7 mouse cellular contexts compared by ENCODE assay signal in genomic region chr2:33130526-33131483, GRCm38 (mm10). TPM values are rescaled to one million over a fixed set of nuclear protein-coding genes. Genes with fewer than 3 reads are reported as not detected.
A peak's percentile ranks its signal among the peaks of the same experiment; 100 is the strongest.
DNase-seq lines count a peak whose midpoint lies in the region; ATAC-seq lines count a peak whose summit lies in the region.

No protein-coding gene starts in this region.

- ATAC-seq in embryonic facial prominence, embryonic 11.5 days (replicated peaks; ENCODE audit: insufficient number of reproducible peaks, low FRiP score, low TSS enrichment, low read depth) = peak; percentile 91
- peak; percentile 78 for ATAC-seq in granulocyte monocyte progenitor cell, adult 5-6 weeks (replicated peaks; ENCODE audit: poor library complexity, severe bottlenecking)
- peak; percentile 92 for ATAC-seq in midbrain, embryonic 13.5 days

- H3K4me3 ChIP-seq in embryonic facial prominence, embryonic 11.5 days (ENCODE audit: low read depth, low read length) = peak overlapping the region; percentile 69
- peak overlapping the region; percentile 64 for H3K4me3 ChIP-seq in limb, embryonic 10.5 days
- peak overlapping the region; percentile 71 for H3K4me3 ChIP-seq in midbrain, embryonic 13.5 days (replicated peaks)

- no peak overlapping the region for H3K27ac ChIP-seq in embryonic facial prominence, embryonic 11.5 days (replicated peaks; ENCODE audit: low read depth, low read length)
- peak overlapping the region; percentile 71 for H3K27ac ChIP-seq in limb, embryonic 10.5 days
- H3K27ac ChIP-seq in midbrain, embryonic 13.5 days = peak overlapping the region; percentile 19; the same call in 1 of the 2 replicates

- peak overlapping the region; percentile 68 for H3K9ac ChIP-seq in embryonic facial prominence, embryonic 11.5 days (replicated peaks; ENCODE audit: low read length)
- H3K9ac ChIP-seq in midbrain, embryonic 13.5 days (replicated peaks) = peak overlapping the region; percentile 81

- no peaks in the 10 kb centered on the region for H3K36me3 ChIP-seq in embryonic facial prominence, embryonic 11.5 days (replicated peaks; ENCODE audit: control insufficient read depth, insufficient read depth, low read depth, low read length)
- no peaks in the 10 kb centered on the region for H3K36me3 ChIP-seq in limb, embryonic 10.5 days
- H3K36me3 ChIP-seq in midbrain, embryonic 13.5 days = 0 out of 2 replicates have a peak, but pooled peaks cover 1% of the 10 kb centered on the region

- H3K27me3 ChIP-seq in embryonic facial prominence, embryonic 11.5 days (ENCODE audit: control insufficient read depth, insufficient read depth, low read length) = peaks cover 11% of the 10 kb centered on the region
- peaks cover 47% of the 10 kb centered on the region for H3K27me3 ChIP-seq in limb, embryonic 10.5 days (ENCODE audit: low read depth, poor library complexity, severe bottlenecking)
- H3K27me3 ChIP-seq in midbrain, embryonic 13.5 days = peaks cover 35% of the 10 kb centered on the region

- H3K9me3 ChIP-seq in embryonic facial prominence, embryonic 11.5 days (replicated peaks; ENCODE audit: control insufficient read depth, low read length) = no peaks in the 10 kb centered on the region
- no peaks in the 10 kb centered on the region for H3K9me3 ChIP-seq in limb, embryonic 10.5 days (replicated peaks)
- H3K9me3 ChIP-seq in midbrain, embryonic 13.5 days = no peaks in the 10 kb centered on the region

- H3K4me2 ChIP-seq in embryonic facial prominence, embryonic 11.5 days (ENCODE audit: low read depth, low read length) = peak overlapping the region; percentile 98
- H3K4me2 ChIP-seq in midbrain, embryonic 13.5 days (replicated peaks) = peak overlapping the region; percentile 99

- H3K4me1 ChIP-seq in embryonic facial prominence, embryonic 11.5 days (ENCODE audit: control insufficient read depth, insufficient read depth, low read length) = no peaks in the 10 kb centered on the region
- H3K4me1 ChIP-seq in limb, embryonic 10.5 days = peaks cover 34% of the 10 kb centered on the region
- peaks cover 24% of the 10 kb centered on the region for H3K4me1 ChIP-seq in midbrain, embryonic 13.5 days (replicated peaks)

- peak; percentile 99 for DNase-seq in adrenal gland, postnatal 14 days
- peak; percentile 97 for DNase-seq in embryonic facial prominence, embryonic 11.5 days (ENCODE audit: low spot score)
- peak; percentile 99 for DNase-seq in kidney, adult 11 months
- DNase-seq in limb, embryonic 10.5 days (ENCODE audit: low spot score) = peak; percentile 98
- DNase-seq in spleen, adult 12 weeks (ENCODE audit: low spot score) = peak; percentile 83

- 0% methylated on average over 38 of the region's 55 CpGs for WGBS in embryonic facial prominence, embryonic 11.5 days
- WGBS in limb, embryonic 10.5 days = under 1% methylated on average over 55 of the region's 55 CpGs
- under 1% methylated on average over 54 of the region's 55 CpGs for WGBS in midbrain, embryonic 13.5 days

RNA-seq across cellular contexts. Expression of gene Garnl3, which starts 0.6 kb away (rescaled TPM):
- total RNA-seq in adrenal gland, postnatal 14 days (2021) = 15.1 and 20.9 TPM in 2 replicates
- polyA plus RNA-seq in embryonic facial prominence, embryonic 11.5 days (2014; fragmentation: Nextera tagmentation; extraction: Ambion mirVana) = 9.0 and 10.8 TPM in 2 replicates
- total RNA-seq in granulocyte monocyte progenitor cell, adult 5-6 weeks (2014; fragmentation: Nextera tagmentation) = not detected in 2 replicates
- total RNA-seq in granulocyte monocyte progenitor cell, adult 5-6 weeks (2017) = 0.13 TPM in 1 of 2 replicates, not detected in the other
- polyA plus RNA-seq in limb, embryonic 10.5 days (2016; fragmentation: Nextera tagmentation; extraction: Ambion mirVana) = 8.6 and 9.4 TPM in 2 replicates
- 22.9 and 24.2 TPM in 2 replicates for polyA plus RNA-seq in midbrain, embryonic 13.5 days (2015; fragmentation: Nextera tagmentation; extraction: Ambion mirVana)
